Mouse (Mus musculus) kidney, postnatal 0 days (tissue): ENCODE measurements around the gene Rock2. TPM values are rescaled to one million over a fixed set of nuclear protein-coding genes. Genes with fewer than 3 reads are reported as not detected.

Source experiments
- ATAC-seq: fragments of 200-750 bp; cut with Nextera tagmentation; replicated peaks from 2 replicates; pipeline ENCODE4 v1.8.0; 2017; ENCODE audit warnings: low read depth, moderate number of reproducible peaks, moderate TSS enrichment, moderate library complexity; ENCODE audit not compliant: low FRiP score
- DNase-seq: peaks from one replicate; pipeline ENCODE4 v3.0.0-alpha.2; 2016; ENCODE audit warnings: low spot score
- H3K27ac ChIP-seq: fragments of 300-500 bp; sonication (generic); 2 replicates; pipeline ENCODE4 v1.5.1; 2014; ENCODE audit warnings: mild to moderate bottlenecking
- H3K27me3 ChIP-seq: fragments of 300-500 bp; sonication (generic); 2 replicates; pipeline ENCODE4 v1.6.1; 2014; ENCODE audit warnings: low read length, mixed read lengths; ENCODE audit not compliant: insufficient read depth
- H3K36me3 ChIP-seq: fragments of 300-500 bp; sonication (generic); 2 replicates; pipeline ENCODE4 v1.6.1; 2014; ENCODE audit warnings: low read length, mixed read lengths; ENCODE audit not compliant: insufficient read depth
- H3K4me1 ChIP-seq: fragments of 300-500 bp; sonication (generic); replicated peaks from 2 replicates; pipeline ENCODE4 v1.6.1; 2014; ENCODE audit warnings: antibody characterized with exemption, low read length, mixed read lengths; ENCODE audit not compliant: insufficient read depth
- H3K4me2 ChIP-seq: fragments of 300-500 bp; sonication (generic); 2 replicates; pipeline ENCODE4 v1.6.1; 2014; ENCODE audit warnings: mild to moderate bottlenecking, low read length, moderate library complexity, mixed read lengths
- H3K4me3 ChIP-seq: fragments of 300-500 bp; sonication (generic); replicated peaks from 2 replicates; pipeline ENCODE4 v1.5.1; 2014; ENCODE audit warnings: low read depth, low read length
- H3K9ac ChIP-seq: fragments of 300-500 bp; sonication (generic); 2 replicates; pipeline ENCODE4 v1.6.1; 2014; ENCODE audit warnings: low read depth, low read length
- H3K9me3 ChIP-seq: fragments of 300-500 bp; sonication (generic); replicated peaks from 2 replicates; pipeline ENCODE4 v1.6.1; 2016; ENCODE audit warnings: low read length, inconsistent platforms, mixed read lengths
- CTCF ChIP-seq: IDR thresholded peaks from 2 replicates; pipeline ENCODE4 v1.5.1; 2016; ENCODE audit warnings: antibody characterized with exemption, low read depth, mild to moderate bottlenecking, moderate library complexity
- WGBS: fragments of 180-500 bp; shearing (Covaris S2); extraction: QIAGEN DNeasy Blood & Tissue Kit; methylation state at CpG from one replicate; pipeline ENCODE4 v1.1.7; 2014; 5-methylcytosine and 5-hydroxymethylcytosine counted together
- polyA plus RNA-seq: library from polyadenylated mRNA; unstranded; fragments of >200 nt; fragmentation: Nextera tagmentation; extraction: Ambion mirVana; gene quantifications from 2 replicates; pipeline ENCODE4 v1.2.1, GENCODE M21; 2015

Rock2 gene
- polyA plus RNA-seq, 1 experiment from 2014 or later = 15.9 TPM

GRCm38 (mm10) chr12:17024554-17025110 is 129.9 kb downstream of the Rock2 start:
- H3K36me3 ChIP-seq = no peaks in the 10 kb centered on the region
- H3K27me3 ChIP-seq = no peaks in the 10 kb centered on the region
- no peak overlapping the region for H3K4me2 ChIP-seq
- no peak for TF ChIP-seq CTCF
- H3K9me3 ChIP-seq = no peaks in the 10 kb centered on the region
- H3K9ac ChIP-seq = no peak overlapping the region
- H3K27ac ChIP-seq = no peak overlapping the region
- DNase-seq (no peak), ATAC-seq (no peak)
- WGBS = 89% methylated on average over 6 of the region's 6 CpGs
- no peak overlapping the region for H3K4me3 ChIP-seq
- no peaks in the 10 kb centered on the region for H3K4me1 ChIP-seq

GRCm38 (mm10) chr12:17032694-17033463 is 138.2 kb downstream of the Rock2 start:
- Histone ChIP-seq H3K4me3 (no peak overlapping the region), H3K9ac (no peak overlapping the region), H3K9me3 (no peaks in the 10 kb centered on the region), H3K4me2 (no peak overlapping the region), H3K4me1 (no peaks in the 10 kb centered on the region), H3K36me3 (no peaks in the 10 kb centered on the region), H3K27me3 (no peaks in the 10 kb centered on the region), H3K27ac (no peak overlapping the region)
- WGBS = 41% methylated on average over 13 of the region's 13 CpGs
- peak; percentile 89 for TF ChIP-seq CTCF
- ATAC-seq = no peak
- peak; percentile 88 for DNase-seq

GRCm38 (mm10) chr12:17033464-17033841 is 138.8 kb downstream of the Rock2 start:
- Histone ChIP-seq H3K27ac (no peak overlapping the region), H3K9ac (no peak overlapping the region), H3K4me2 (no peak overlapping the region), H3K4me3 (no peak overlapping the region), H3K4me1 (no peaks in the 10 kb centered on the region), H3K27me3 (no peaks in the 10 kb centered on the region), H3K36me3 (no peaks in the 10 kb centered on the region), H3K9me3 (no peaks in the 10 kb centered on the region)
- 77% methylated on average over 9 of the region's 9 CpGs for WGBS
- ATAC-seq (no peak), DNase-seq (no peak)
- TF ChIP-seq CTCF = no peak

- Histone ChIP-seq H3K27me3 (no peaks in the 10 kb centered on the region), H3K4me3 (no peak overlapping the region), H3K4me1 (no peaks in the 10 kb centered on the region), H3K9ac (no peak overlapping the region), H3K4me2 (no peak overlapping the region), H3K36me3 (no peaks in the 10 kb centered on the region), H3K9me3 (no peaks in the 10 kb centered on the region), H3K27ac (no peak overlapping the region)
- TF ChIP-seq CTCF = no peak
- 72% methylated on average over 5 of the region's 5 CpGs for WGBS
- DNase-seq = no peak
- no peak for ATAC-seq
These were observed 140.0 kb downstream of the Rock2 start for GRCm38 (mm10) chr12:17034671-17035070.

GRCm38 (mm10) chr12:17035128-17035527 is 140.4 kb downstream of the Rock2 start:
- no peak overlapping the region for H3K27ac ChIP-seq
- peak; percentile 12 for DNase-seq

GRCm38 (mm10) chr12:17036532-17036931 is 141.8 kb downstream of the Rock2 start:
- WGBS = 37% methylated on average over 9 of the region's 9 CpGs
- Histone ChIP-seq H3K9ac (no peak overlapping the region), H3K4me2 (no peak overlapping the region), H3K36me3 (no peaks in the 10 kb centered on the region), H3K9me3 (no peaks in the 10 kb centered on the region), H3K4me1 (no peaks in the 10 kb centered on the region), H3K27me3 (no peaks in the 10 kb centered on the region), H3K4me3 (no peak overlapping the region), H3K27ac (no peak overlapping the region)
- ATAC-seq (no peak), DNase-seq (no peak)
- TF ChIP-seq CTCF = no peak

More at GRCm38 (mm10) chr12:17035128-17035527, 140.4 kb downstream of the Rock2 start:
- Histone ChIP-seq H3K9ac (no peak overlapping the region), H3K4me1 (no peaks in the 10 kb centered on the region), H3K36me3 (no peaks in the 10 kb centered on the region), H3K27me3 (no peaks in the 10 kb centered on the region), H3K4me2 (no peak overlapping the region), H3K9me3 (no peaks in the 10 kb centered on the region), H3K4me3 (no peak overlapping the region)
- TF ChIP-seq CTCF = peak; percentile 49
- WGBS = 54% methylated on average over 2 of the region's 2 CpGs
- ATAC-seq = no peak
